Mouse (Mus musculus) E14TG2a.4 (cell line): Measurements from ENCODE around the gene Lonp1.

Source experiments
- CTCF ChIP-seq: conservative IDR thresholded peaks from 2 replicates; pipeline ENCODE4 v1.5.1; 2014; ENCODE audit warnings: low read length
- NANOG ChIP-seq: IDR thresholded peaks from 2 replicates; pipeline ENCODE4 v1.6.1; 2014; ENCODE audit warnings: borderline replicate concordance, low read length, mixed read lengths
- POU5F1 ChIP-seq: IDR thresholded peaks from 2 replicates; pipeline ENCODE4 v1.6.1; 2014; ENCODE audit warnings: low read length, borderline replicate concordance

DNA sequence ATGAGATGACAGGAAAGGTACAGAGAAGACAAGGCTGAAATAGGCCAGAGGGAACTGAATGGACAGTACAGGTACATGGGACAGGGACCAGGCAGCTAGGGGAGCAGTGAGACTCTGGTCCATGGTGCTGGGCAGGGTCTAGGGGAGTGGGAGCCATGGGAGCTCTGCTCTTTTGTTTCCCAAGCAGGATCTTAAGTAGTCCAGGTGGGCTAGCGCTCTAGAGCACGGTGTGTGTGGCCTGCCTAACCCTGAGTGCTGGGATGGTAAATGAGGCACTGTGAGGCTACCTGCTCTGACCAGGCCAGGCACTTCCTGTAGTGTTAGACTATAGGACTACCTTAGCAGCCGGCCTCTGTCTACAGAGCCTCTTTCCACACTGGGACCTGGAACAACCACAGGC lies 10.0 kb downstream of the Lonp1 start:
- TF ChIP-seq NANOG: no peak
- TF ChIP-seq CTCF: no peak
- no peak for TF ChIP-seq POU5F1
